Mouse (Mus musculus): ENCODE data around the gene Nphp4.

DNA sequence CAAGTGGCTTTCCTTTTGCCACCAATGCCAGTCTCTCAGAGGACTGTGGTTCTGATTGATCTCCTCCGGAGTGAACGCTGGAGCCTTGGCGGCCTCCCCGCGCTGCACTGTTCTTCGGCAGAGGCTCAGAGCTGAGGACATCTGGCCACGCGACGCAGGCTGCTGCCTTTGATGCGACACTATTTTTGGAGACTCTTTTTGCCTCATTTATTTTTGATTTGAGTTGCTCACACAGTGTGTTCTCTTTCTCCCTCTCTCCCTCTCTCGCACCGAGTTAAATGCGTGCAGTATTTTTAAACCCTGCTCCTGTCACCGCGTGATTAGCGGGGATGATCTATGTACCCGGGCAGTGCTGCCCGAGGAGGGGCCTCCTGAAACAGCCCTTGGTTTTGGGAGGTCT, 19.9 kb upstream of the Nphp4 start:
- TF ChIP-seq POLR2A (IDR thresholded peaks at IDR 0.05; ENCODE audit: control insufficient read depth, low read depth, low read length) (no peak), CTCF (IDR thresholded peaks at IDR 0.05; ENCODE audit: control insufficient read depth, insufficient read depth, insufficient replicate concordance, low read depth, low read length) (no peak)
